Mouse (Mus musculus): Measurements from ENCODE around the gene Ssh2. TPM values are rescaled to one million over a fixed set of nuclear protein-coding genes. Genes with fewer than 3 reads are reported as not detected.
"Not testable (repeated sequence)": the region's sequence is repeated elsewhere in the genome, so short reads cannot be mapped to it uniquely, and the experiment has no call there.

Ssh2 gene
- polyA plus RNA-seq, 1 experiment from 2014 or later, result 8.4 TPM

DNA sequence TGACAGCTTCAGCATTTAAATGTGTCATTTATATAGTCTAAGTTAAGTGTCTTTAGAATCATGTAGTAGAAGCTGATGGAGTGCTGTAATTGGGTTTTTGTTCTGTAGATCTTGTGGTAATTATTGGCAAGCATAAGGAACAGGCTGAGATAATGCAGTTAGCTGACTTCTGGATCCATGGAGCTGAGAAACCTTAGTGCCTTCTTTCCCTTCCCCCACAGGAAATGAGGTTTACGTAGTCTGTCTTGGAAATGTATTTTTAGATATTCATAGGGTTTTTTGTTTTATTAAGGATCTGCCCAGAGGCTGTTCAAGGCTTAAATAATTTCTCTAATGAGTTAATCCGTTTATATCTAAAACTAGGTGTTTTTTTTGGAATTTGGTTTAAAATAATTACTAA is 26.8 kb downstream of the Ssh2 start:
- Histone ChIP-seq H3K27ac (ENCODE audit: low read length) (no peak overlapping the region), H3K4me2 (ENCODE audit: low read depth, low read length) (no peak overlapping the region), H3K4me3 (replicated peaks; ENCODE audit: low read length) (no peak overlapping the region), H3K9me3 (replicated peaks; ENCODE audit: control insufficient read depth, low read length) (no peaks in the 10 kb centered on the region), H3K27me3 (ENCODE audit: control insufficient read depth, insufficient read depth, low read length) (no peaks in the 10 kb centered on the region), H3K9ac (ENCODE audit: low read length) (no peak overlapping the region), H3K4me1 (ENCODE audit: control insufficient read depth, insufficient read depth, low read length) (no peaks in the 10 kb centered on the region), H3K36me3 (ENCODE audit: control insufficient read depth, insufficient read depth, low read length) (no peaks in the 10 kb centered on the region)
- ATAC-seq (ENCODE audit: insufficient read depth, low FRiP score), result no peak
- 45% methylated on average over 2 of the region's 2 CpGs for WGBS

DNA sequence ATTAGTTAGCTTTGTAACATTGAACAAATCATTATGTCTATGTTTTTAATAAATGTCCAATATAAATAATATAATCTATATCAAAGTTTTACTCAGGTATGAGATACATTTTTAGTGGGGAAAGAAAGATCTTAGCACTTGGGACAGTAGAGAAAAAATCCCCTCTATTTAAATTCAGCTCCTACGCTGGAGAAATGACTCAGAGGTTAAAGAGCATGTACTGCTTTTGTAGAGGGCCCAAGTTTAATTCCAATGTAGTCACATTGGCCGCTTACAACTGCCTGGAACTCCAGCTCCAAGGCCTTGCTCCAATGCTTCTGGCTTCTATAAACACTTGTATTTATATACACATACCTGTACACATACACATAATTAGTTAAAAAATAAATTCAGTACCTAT is 36.7 kb downstream of the Ssh2 start:
- ATAC-seq (ENCODE audit: insufficient read depth, low FRiP score), result no peak
- no peak overlapping the region for H3K4me2 ChIP-seq (ENCODE audit: low read depth, low read length)
- no peaks in the 10 kb centered on the region for H3K27me3 ChIP-seq (ENCODE audit: control insufficient read depth, insufficient read depth, low read length)
- no peaks in the 10 kb centered on the region for H3K4me1 ChIP-seq (ENCODE audit: control insufficient read depth, insufficient read depth, low read length)
- no peaks in the 10 kb centered on the region for H3K36me3 ChIP-seq (ENCODE audit: control insufficient read depth, insufficient read depth, low read length)
- H3K9me3 ChIP-seq (replicated peaks; ENCODE audit: control insufficient read depth, low read length), result no peaks in the 10 kb centered on the region
- no peak overlapping the region for H3K27ac ChIP-seq (ENCODE audit: low read length)
- H3K4me3 ChIP-seq (replicated peaks; ENCODE audit: low read length), result no peak overlapping the region
- WGBS, result 71% methylated on average over 2 of the region's 2 CpGs
- no peak overlapping the region for H3K9ac ChIP-seq (ENCODE audit: low read length)

DNA sequence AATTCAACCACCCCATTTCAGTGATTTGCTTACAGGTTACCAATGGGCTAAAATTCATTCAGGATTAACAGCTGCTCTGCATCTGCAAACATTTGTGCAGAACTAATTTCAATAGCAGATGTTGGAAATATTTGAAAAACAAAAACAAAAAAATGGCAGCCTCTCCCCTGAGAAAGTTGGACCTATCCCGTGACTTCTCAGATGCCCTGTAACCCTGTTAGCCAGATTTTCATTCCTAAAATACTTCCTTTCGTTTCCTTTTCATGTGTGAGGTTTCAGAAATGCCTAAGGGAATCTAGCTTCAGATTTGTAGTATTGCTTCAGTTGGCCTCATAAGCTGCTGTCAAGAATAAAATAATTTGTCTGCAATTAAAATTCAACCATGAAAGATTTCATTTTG is 43.4 kb downstream of the Ssh2 start:
- Histone ChIP-seq H3K4me2 (ENCODE audit: low read depth, low read length) (no peak overlapping the region), H3K9ac (ENCODE audit: low read length) (no peak overlapping the region), H3K4me3 (replicated peaks; ENCODE audit: low read length) (no peak overlapping the region), H3K4me1 (ENCODE audit: control insufficient read depth, insufficient read depth, low read length) (no peaks in the 10 kb centered on the region), H3K9me3 (replicated peaks; ENCODE audit: control insufficient read depth, low read length) (no peaks in the 10 kb centered on the region), H3K27ac (ENCODE audit: low read length) (no peak overlapping the region), H3K36me3 (ENCODE audit: control insufficient read depth, insufficient read depth, low read length) (no peaks in the 10 kb centered on the region), H3K27me3 (ENCODE audit: control insufficient read depth, insufficient read depth, low read length) (no peaks in the 10 kb centered on the region)
- 55% methylated on average over 2 of the region's 2 CpGs for WGBS
- no peak for ATAC-seq (ENCODE audit: insufficient read depth, low FRiP score)

DNA sequence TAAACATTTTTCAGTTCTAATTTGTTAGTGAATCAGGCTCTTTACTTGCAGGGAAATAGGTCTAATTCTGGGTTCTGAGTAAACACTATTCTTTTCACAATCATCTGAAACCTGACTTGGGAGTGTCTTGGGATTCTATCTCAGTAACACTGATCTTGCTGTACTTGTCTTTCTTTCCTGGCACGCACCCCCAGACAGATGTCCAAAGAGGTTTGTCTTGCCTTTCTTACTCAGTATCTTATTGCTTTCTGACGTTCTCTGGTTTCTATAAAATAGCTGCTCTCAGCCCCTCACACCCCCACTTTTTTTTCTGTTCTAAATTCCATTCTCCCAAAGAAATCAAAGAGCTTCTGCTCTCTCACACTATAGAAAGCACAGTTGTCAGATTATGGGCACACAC is 51.3 kb downstream of the Ssh2 start:
- Histone ChIP-seq H3K36me3 (ENCODE audit: control insufficient read depth, insufficient read depth, low read length) (no peaks in the 10 kb centered on the region), H3K27ac (ENCODE audit: low read length) (no peak overlapping the region), H3K4me1 (ENCODE audit: control insufficient read depth, insufficient read depth, low read length) (no peaks in the 10 kb centered on the region), H3K9ac (ENCODE audit: low read length) (no peak overlapping the region), H3K9me3 (replicated peaks; ENCODE audit: control insufficient read depth, low read length) (no peaks in the 10 kb centered on the region), H3K4me3 (replicated peaks; ENCODE audit: low read length) (no peak overlapping the region), H3K4me2 (ENCODE audit: low read depth, low read length) (no peak overlapping the region), H3K27me3 (ENCODE audit: control insufficient read depth, insufficient read depth, low read length) (no peaks in the 10 kb centered on the region)
- WGBS, result 58% methylated on average over 2 of the region's 2 CpGs
- no peak for ATAC-seq (ENCODE audit: insufficient read depth, low FRiP score)

DNA sequence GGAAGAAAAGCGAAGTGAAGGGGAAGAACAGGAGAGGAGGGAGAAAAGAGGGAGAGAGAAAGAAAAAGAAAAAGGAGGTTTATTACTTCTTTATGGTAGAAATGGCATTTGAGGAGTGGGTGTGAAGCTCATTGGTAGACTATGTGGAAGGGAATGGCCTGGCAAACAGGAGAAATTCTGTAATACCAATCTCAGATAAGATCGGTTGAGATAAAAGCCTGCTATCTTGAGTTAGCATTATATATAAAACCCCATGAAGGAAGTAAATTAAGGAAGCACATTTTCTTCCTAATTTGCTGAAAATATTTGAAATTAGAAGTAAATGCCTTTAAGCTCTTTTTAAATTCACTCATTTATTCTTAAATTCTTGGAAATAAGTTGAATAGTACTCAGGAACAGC is 59.9 kb downstream of the Ssh2 start:
- 88% methylated on average over 2 of the region's 2 CpGs for WGBS

DNA sequence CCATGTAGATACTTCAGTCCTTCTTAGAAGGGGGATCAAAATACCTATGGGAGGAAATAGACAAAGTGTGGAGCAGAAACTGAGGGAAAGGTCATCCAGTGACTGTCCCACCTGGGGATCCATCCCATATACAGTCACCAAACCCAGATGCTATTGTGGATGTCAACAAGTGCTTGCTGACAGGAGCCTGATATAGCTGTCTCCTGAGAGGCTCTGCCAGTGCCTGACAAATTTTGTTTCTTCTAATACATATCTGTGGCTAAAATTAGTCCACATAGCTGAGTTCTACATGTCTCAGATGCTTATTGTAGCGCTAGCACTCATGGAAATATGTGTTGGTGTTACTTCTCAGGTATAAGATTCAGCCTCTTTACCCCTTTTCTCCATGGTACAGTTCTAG is 62.5 kb downstream of the Ssh2 start:
- H3K4me3 ChIP-seq (replicated peaks; ENCODE audit: low read length); H3K9me3 ChIP-seq (replicated peaks; ENCODE audit: control insufficient read depth, low read length); H3K4me2 ChIP-seq (ENCODE audit: low read depth, low read length); H3K9ac ChIP-seq (ENCODE audit: low read length); H3K36me3 ChIP-seq (ENCODE audit: control insufficient read depth, insufficient read depth, low read length); H3K27me3 ChIP-seq (ENCODE audit: control insufficient read depth, insufficient read depth, low read length); H3K4me1 ChIP-seq (ENCODE audit: control insufficient read depth, insufficient read depth, low read length); ATAC-seq (ENCODE audit: insufficient read depth, low FRiP score); H3K27ac ChIP-seq (ENCODE audit: low read length): not testable (repeated sequence)
- WGBS, result 88% methylated on average over 1 of the region's 1 CpGs

More for the DNA sequence above, 59.9 kb downstream of the Ssh2 start:
- Histone ChIP-seq H3K36me3 (ENCODE audit: control insufficient read depth, insufficient read depth, low read length) (no peaks in the 10 kb centered on the region), H3K27ac (ENCODE audit: low read length) (no peak overlapping the region), H3K9me3 (replicated peaks; ENCODE audit: control insufficient read depth, low read length) (no peaks in the 10 kb centered on the region), H3K9ac (ENCODE audit: low read length) (no peak overlapping the region), H3K4me3 (replicated peaks; ENCODE audit: low read length) (no peak overlapping the region), H3K4me2 (ENCODE audit: low read depth, low read length) (no peak overlapping the region), H3K27me3 (ENCODE audit: control insufficient read depth, insufficient read depth, low read length) (no peaks in the 10 kb centered on the region), H3K4me1 (ENCODE audit: control insufficient read depth, insufficient read depth, low read length) (no peaks in the 10 kb centered on the region)
- ATAC-seq (ENCODE audit: insufficient read depth, low FRiP score), result no peak

DNA sequence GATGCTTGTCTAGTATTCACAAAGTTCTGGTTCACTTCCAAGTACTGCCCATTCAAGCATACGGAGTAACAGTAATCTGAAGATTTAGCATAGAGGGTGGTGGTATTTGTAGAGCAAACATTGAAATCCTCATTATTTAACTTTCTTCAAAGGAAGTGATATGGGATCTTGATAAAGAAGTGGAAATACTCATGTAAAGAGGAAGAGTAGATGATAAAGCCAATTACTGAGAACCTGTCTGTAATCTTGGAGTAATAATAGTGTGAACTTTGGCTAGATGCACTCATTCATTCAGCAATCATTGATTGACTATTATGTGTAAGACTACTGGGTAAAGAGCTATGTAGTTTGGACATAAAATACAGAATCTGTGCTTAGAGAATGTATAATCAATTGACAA is 64.1 kb downstream of the Ssh2 start:
- ATAC-seq (ENCODE audit: insufficient read depth, low FRiP score), result no peak
- no peak overlapping the region for H3K9ac ChIP-seq (ENCODE audit: low read length)
- no peak overlapping the region for H3K4me2 ChIP-seq (ENCODE audit: low read depth, low read length)
- H3K27ac ChIP-seq (ENCODE audit: low read length), result no peak overlapping the region
- H3K36me3 ChIP-seq (ENCODE audit: control insufficient read depth, insufficient read depth, low read length), result no peaks in the 10 kb centered on the region
- H3K9me3 ChIP-seq (replicated peaks; ENCODE audit: control insufficient read depth, low read length), result no peaks in the 10 kb centered on the region
- no peaks in the 10 kb centered on the region for H3K4me1 ChIP-seq (ENCODE audit: control insufficient read depth, insufficient read depth, low read length)
- WGBS, result 47% methylated on average over 1 of the region's 1 CpGs
- no peak overlapping the region for H3K4me3 ChIP-seq (replicated peaks; ENCODE audit: low read length)
- no peaks in the 10 kb centered on the region for H3K27me3 ChIP-seq (ENCODE audit: control insufficient read depth, insufficient read depth, low read length)

DNA sequence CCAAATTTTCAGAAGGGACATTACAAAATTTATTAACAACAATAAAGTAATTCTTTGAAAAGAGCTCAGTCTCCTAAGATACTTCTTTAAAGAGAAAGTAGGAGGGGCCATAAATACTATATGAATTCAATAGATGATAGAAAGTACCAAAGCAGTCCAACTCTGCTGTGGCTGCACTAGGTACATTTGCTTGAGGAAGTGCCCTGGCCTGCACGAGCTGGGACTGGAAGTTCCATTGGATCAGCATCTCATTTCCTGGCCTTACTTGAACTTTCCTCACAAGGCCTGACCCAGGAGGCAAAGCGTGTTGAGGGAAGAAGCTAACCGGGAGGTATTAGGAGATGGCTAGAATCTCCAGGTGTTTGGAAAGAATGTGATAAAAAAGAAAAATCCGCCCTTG is 75.4 kb downstream of the Ssh2 start:
- no peaks in the 10 kb centered on the region for H3K36me3 ChIP-seq (ENCODE audit: control insufficient read depth, insufficient read depth, low read length)
- H3K4me1 ChIP-seq (ENCODE audit: control insufficient read depth, insufficient read depth, low read length), result no peaks in the 10 kb centered on the region
- no peak overlapping the region for H3K4me3 ChIP-seq (replicated peaks; ENCODE audit: low read length)
- H3K9ac ChIP-seq (ENCODE audit: low read length), result no peak overlapping the region
- no peaks in the 10 kb centered on the region for H3K9me3 ChIP-seq (replicated peaks; ENCODE audit: control insufficient read depth, low read length)
- 72% methylated on average over 4 of the region's 4 CpGs for WGBS
- H3K27me3 ChIP-seq (ENCODE audit: control insufficient read depth, insufficient read depth, low read length), result no peaks in the 10 kb centered on the region
- ATAC-seq (ENCODE audit: insufficient read depth, low FRiP score), result no peak
- no peak overlapping the region for H3K27ac ChIP-seq (ENCODE audit: low read length)
- no peak overlapping the region for H3K4me2 ChIP-seq (ENCODE audit: low read depth, low read length)

DNA sequence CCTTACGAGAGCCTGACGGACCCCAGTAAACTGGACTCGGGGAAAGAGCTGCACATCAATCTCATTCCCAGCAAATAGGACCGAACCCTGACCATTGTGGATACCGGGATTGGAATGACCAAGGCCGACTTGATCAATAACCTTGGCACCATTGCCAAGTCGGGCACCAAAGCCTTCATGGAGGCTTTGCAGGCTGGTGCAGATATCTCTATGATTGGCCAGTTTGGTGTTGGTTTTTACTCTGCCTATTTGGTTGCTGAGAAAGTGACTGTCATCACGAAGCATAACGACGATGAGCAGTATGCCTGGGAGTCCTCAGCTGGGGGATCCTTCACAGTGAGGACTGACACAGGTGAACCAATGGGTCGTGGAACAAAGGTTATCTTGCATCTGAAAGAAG is 77.6 kb downstream of the Ssh2 start:
- not testable (repeated sequence) for H3K9ac ChIP-seq (ENCODE audit: low read length); H3K36me3 ChIP-seq (ENCODE audit: control insufficient read depth, insufficient read depth, low read length); H3K4me2 ChIP-seq (ENCODE audit: low read depth, low read length); H3K9me3 ChIP-seq (replicated peaks; ENCODE audit: control insufficient read depth, low read length); H3K4me1 ChIP-seq (ENCODE audit: control insufficient read depth, insufficient read depth, low read length); H3K27ac ChIP-seq (ENCODE audit: low read length); ATAC-seq (ENCODE audit: insufficient read depth, low FRiP score); H3K4me3 ChIP-seq (replicated peaks; ENCODE audit: low read length); H3K27me3 ChIP-seq (ENCODE audit: control insufficient read depth, insufficient read depth, low read length)
- WGBS, result 93% methylated on average over 8 of the region's 11 CpGs

DNA sequence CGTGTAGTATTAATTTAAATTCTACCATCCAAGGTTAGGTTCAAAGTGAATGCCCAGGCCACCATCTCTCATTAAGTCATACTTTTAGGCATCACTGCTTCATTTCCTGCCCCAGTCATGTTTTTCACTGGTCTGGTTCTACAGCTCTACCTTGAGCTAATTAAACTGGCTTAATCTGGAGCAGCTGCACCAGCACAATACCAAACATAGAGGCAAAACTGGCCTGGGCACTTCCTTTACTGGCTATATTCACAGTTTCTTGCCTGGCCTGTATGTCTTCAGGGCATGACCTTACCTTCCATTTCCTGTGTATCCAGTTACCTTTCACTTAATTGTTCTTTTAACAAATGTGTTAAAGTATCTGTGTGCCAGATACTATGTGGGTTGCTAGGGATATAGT is 81.2 kb downstream of the Ssh2 start:
- no peak overlapping the region for H3K27ac ChIP-seq (ENCODE audit: low read length)
- no peaks in the 10 kb centered on the region for H3K9me3 ChIP-seq (replicated peaks; ENCODE audit: control insufficient read depth, low read length)
- H3K36me3 ChIP-seq (ENCODE audit: control insufficient read depth, insufficient read depth, low read length), result no peaks in the 10 kb centered on the region
- H3K27me3 ChIP-seq (ENCODE audit: control insufficient read depth, insufficient read depth, low read length), result no peaks in the 10 kb centered on the region
- no peak overlapping the region for H3K9ac ChIP-seq (ENCODE audit: low read length)
- H3K4me1 ChIP-seq (ENCODE audit: control insufficient read depth, insufficient read depth, low read length), result no peaks in the 10 kb centered on the region
- no peak for ATAC-seq (ENCODE audit: insufficient read depth, low FRiP score)
- 86% methylated on average over 1 of the region's 1 CpGs for WGBS
- no peak overlapping the region for H3K4me2 ChIP-seq (ENCODE audit: low read depth, low read length)
- H3K4me3 ChIP-seq (replicated peaks; ENCODE audit: low read length), result no peak overlapping the region
